Mouse (Mus musculus): ENCODE data around the gene Ly6g5c.
"Not testable (repeated sequence)": the region's sequence is repeated elsewhere in the genome, so short reads cannot be mapped to it uniquely, and the experiment has no call there.

The Ly6g5c gene

DNA sequence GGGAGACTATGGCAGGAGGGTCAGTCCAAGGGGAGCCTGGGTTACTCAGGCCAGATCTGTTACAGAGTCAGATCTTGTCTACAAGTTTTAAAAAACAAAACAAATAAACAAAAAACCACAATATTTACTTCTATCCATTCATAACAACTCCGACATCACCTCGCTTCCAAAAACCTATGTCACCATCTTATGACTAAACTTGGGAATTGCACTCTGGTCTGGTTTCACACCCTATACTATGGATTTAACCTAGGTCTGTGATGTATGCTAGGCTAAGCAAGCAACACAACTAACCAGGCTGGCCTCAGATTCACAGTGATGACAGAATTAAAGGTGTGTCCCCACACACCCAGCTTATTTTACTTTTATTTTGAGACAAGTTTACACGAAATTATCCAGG is 1.6 kb upstream of the Ly6g5c start:
- no peak for DNase-seq (ENCODE audit: low spot score in 2 of 2)

DNA sequence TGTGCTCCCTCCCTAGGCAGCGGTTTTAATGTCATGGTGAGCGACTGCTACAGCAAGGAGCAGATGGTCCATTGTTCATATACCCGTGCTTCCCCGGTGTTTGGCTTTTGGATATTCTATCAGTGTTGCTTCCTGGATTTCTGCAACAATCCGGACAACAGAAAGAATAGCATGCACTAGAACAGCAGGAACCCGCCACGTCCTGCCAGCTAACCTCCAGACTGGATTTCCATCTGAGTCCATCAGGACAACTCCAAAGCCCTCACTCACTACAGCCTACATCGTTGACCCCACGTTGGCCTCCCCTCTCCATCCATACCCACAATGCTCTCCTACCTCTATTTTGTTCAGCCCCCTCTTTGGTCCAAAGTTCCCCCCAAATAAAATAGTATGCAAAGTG is 3.7 kb downstream of the Ly6g5c start:
- DNase-seq (ENCODE audit: low spot score in 2 of 2), result no peak

DNA sequence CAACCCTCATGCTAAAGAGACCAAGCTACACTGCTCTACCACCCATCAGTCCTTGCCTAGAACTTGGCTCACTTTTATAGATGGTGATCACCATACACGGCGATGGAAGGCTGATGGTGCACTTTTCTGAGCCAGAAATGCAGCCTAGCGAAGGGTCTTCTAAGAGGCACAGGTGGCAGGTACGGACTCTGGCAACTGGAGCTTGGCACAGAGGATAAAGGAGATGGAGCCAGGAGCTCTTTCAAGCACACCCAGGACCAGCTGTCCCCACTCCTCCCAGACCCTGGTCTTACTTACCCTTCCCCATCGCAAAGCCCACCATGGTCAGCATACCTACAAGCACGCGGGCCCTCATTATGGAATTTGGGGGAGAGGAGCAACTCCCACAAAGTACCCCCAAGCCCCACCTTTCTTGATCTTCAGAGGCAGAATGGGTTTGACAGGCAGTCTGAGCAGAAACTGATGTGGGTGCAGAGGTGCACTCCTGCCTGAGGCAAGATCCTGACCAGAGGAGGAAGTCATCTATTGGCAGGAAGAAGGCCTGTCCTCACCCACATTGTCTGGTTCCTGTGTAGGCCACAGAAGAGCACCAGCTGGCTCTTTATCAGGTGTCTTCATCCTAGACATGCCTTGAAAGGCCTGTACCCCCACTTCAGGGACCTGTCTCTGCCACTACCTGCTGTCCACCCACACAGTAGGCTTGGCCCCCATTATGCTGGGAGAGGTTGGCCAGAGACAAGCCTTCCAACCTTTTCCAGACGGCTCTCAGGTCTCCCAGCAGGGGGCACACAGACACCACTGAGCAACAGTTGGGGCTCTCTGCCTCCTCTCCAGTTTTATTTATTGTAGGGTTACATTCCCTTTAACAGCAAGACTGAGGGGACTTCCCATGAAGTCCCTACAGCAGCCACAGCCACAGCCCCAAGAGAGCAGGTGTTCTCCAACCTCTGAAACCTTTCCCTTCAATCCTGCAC is 7.3 kb downstream of the Ly6g5c start, which contains the start of gene Ly6g5b:
Gene Ly6g5b, minus strand, starts transcription at position 383 of the 974 bp plus-strand sequence.
- no peak for DNase-seq (ENCODE audit: low spot score in 2 of 2)

DNA sequence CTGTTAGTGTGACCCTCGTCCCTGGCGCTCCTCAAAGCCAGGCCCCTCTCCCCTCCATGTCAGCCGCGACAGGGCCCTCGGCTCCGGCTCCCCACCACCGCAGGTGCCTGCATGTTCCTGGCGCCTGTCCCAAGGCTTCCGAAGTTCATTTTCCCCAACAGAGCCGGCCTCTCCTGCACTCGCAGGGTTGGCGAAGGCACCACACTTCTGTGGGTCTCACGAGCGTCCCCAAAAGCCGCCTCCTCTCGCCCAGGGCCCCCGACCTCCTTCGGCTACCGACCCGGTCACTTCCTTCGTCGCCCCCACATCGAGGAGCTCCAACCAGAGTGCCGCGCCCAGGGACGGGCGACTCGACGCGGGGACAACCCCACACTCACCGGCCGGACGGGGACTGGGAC is 12.7 kb downstream of the Ly6g5c start:
- peak in 1 of 2 experiments; percentile 37 for DNase-seq (ENCODE audit: low spot score in 2 of 2)

DNA sequence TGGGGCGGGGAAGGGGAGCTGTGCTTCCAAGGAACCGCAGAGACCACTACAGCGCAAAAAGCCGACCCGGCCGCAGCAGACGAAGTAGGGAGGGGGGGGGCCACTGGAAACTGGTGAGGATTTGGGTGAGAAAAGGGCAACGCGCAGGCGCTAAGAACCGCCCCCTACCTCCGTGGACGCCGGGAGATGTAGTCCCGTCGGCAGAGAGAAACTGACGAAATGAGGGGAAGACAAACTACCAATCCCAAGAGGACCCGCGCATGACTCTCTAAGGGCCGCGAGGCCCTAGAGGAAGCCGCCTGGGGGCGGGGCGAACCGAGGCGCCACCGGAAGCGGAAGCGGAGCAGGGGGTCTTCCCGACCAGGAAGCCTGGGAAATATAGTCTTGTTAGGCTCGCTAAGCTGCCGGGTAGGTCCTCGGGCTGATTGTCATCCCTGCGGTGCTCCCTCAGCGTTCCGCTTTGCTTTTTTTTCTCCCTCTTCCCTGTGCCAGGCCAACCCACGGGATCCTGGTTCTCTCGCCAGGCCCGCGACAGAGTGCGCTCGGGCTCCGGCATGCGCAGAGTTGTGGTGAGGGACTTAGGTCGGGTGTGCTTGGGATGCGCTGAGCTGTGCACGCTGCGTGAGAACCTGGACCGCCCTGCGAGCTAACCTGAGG is 13.2 kb downstream of the Ly6g5c start, which contains the start of gene Gpank1:
Gene Gpank1, plus strand, starts transcription at position 313 of the 657 bp plus-strand sequence.
- peak; percentile 98 for DNase-seq (ENCODE audit: low spot score in 2 of 2)

DNA sequence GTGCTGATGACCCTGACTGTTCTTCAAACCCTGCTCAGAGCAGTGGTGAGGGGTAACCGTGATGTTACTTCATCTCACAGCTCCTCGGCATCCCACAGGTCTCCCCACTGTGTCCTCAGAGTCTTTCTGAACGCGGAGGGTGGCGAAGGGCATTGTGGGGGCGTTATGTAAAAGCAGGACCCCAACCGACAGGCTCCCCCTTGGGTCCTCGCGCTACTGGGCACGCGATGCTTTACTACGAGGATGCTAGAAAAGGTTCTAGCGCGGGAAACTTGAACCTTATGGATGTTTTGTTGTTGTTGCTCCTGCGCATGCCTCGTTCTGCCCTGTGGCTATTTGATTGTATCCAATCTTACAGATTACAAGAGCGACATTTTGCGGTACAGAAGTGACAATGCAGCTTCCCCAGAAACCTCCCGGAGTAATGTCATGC is 13.8 kb downstream of the Ly6g5c start, which contains the start of gene Csnk2b:
Gene Csnk2b, minus strand, starts transcription at position 183 of the 433 bp plus-strand sequence.
- DNase-seq (ENCODE audit: low spot score in 2 of 2), result peak; percentile 61 to 83

DNA sequence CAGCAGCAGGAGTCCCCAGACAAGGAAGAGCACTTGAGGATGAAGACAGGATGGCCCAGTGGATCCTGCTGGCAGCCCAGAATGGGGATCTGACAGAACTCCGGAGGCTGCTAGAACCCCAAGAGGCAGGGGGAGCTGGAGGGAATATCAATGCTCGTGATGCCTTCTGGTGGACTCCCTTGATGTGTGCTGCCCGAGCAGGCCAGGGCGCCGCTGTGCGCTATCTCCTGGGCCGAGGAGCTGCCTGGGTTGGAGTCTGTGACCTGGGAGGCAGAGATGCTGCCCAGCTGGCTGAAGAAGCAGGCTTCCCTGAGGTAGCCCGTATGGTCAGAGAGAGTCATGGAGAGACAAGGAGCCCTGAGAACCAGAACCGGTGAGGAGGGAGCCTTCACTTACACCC is 15.2 kb downstream of the Ly6g5c start:
- DNase-seq (ENCODE audit: low spot score in 2 of 2), result not testable (repeated sequence)

DNA sequence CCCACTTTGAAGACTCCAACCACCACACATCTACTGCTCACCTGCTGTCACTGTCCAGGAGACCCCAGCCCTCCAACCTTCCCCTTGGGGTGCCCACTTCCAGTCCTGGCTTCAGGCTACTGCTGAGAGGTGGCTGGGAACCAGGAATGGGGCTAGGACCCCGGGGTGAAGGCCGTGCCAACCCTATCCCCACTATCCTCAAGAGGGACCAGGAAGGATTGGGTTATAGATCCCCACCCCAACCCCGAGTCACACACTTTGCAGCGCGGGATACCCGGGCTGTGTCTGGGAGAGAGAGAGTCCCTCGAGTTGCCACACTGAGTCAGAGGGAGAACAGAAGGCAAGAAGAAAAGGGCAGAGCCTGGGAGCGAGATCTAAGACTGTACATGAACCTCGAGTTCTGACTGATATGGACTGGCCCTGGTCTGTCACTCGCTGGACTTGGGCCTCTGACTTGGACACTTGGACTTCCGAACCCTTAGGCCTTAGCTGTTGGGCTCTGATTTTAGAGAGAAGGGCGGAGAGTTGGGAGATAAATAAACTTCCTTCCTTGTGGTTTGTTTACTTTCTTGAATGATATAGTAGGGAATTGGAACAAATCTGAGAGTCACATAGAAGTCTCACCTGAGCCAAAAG is 16.3 kb downstream of the Ly6g5c start:
- not testable (repeated sequence) for DNase-seq (ENCODE audit: low spot score in 2 of 2)

DNA sequence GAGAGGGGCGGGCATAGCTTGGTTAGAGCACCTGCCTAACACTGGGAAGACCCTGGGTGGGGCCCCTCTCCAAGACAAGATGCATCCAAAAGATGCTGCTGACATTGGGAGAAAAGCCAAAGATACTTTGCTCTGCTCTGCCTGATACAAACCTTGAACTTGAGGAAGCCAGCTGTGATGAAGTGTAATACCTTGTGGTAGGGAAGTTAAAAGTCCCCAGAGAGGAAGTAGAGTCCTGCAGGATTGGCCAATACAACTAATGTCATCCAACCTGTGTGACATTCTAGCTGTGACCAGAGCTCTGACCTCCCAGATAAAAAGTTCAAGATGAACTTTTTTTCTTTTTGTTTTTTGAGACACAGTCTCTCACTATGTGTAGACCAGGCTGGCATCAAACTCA is 17.0 kb downstream of the Ly6g5c start:
- DNase-seq (ENCODE audit: low spot score in 2 of 2), result no peak

DNA sequence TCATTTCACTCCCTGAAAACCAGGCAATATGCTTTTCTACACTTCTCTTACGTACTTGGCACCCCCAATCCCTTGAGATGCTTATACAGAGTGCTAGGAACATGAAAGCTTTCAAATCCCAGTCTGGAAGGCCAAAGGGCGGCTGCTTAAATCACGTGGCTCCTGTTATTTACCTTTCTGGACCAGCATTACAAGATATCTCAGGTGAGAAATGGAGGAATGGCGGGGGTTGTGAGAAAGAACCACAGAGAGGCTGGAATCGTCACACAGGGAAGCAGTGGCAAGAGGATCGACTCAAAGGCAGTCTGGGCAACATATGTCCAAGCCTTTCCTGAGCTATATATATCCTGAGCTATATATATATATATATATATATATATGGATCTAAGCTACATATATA is 17.5 kb downstream of the Ly6g5c start:
- no peak for DNase-seq (ENCODE audit: low spot score in 2 of 2)

DNA sequence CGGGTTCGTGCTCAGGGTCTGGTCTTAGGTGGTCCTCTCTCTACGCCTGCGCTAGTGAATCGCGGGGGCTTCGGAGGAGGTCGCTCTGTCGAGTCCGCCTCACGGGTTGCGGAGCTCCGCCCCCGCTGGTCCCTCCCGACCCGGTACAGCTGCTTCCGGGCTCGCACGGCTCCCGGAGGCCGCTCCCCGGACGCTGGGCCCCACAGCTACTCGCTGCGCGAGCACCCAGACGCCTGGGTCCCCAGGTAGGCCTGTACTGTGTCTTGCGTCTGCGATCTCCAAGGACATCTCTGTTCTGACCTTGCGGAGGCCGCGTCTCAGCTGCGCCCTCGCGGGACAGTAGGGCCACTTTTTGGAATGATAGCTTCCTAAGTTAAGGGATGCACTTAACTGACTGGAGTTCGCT is 18.1 kb downstream of the Ly6g5c start, which contains the start of gene D17H6S53E:
Gene D17H6S53E, plus strand, starts transcription at position 168 of the 406 bp plus-strand sequence.
- peak in 1 of 2 experiments; percentile 59 for DNase-seq (ENCODE audit: low spot score in 2 of 2)

DNA sequence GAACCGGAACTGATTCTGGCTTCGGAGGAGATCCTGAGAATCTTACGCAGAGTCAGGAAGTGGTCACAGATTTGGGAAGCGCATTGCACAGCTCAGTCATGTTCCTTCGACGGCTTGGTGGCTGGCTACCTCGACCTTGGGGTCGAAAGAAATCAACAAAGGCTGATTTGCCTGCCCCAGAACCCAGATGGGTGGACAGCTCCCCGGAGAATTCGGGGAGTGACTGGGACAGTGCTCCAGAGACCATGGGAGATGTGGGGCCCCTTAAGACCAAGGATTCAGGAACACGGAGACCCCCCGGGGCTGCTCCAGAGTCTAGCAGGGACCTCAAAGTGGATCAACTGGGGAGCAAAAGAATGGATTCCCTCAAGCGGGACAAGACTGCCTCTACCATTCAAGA is 18.9 kb downstream of the Ly6g5c start:
- DNase-seq (ENCODE audit: low spot score in 2 of 2), result no peak

DNA sequence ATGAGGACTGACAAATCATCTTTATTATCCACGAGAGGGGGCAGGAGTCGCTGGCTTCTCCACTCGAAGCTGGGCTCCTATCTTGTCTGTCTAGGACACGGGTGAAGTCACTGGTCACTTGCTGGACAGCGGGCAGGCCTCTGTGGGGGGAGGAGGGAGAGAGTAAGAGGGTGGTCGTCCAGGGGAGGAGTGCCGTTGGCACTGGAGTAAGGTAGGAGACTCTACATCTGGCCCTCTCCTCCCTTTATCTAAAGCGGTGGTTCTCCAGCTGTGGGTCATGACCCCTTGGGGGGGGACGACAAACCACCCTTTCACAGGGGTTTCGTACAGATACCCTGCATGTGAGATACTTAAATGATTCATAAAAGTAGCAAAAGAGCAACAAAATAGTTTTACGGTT is 20.9 kb downstream of the Ly6g5c start:
- no peak for DNase-seq (ENCODE audit: low spot score in 2 of 2)

DNA sequence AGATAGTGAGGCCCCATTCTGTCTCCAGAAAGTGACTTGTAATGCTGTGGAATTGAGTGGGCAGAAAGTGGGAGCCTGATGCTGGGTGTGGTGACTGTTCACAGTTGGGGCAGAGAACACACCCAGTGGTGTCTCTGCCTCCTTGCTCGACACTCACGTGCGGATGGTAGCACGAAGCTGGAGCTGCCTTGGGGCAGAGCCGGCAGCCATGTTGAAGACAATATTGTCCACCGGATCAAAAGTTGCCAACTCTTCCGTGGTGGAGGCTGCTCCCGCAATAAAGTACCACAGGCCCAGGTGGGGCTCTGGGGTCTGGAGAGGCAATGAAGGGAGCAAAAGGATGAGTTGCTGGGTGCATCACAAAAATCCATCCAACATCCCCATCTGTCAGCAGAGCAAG is 23.0 kb downstream of the Ly6g5c start:
- no peak for DNase-seq (ENCODE audit: low spot score in 2 of 2)

DNA sequence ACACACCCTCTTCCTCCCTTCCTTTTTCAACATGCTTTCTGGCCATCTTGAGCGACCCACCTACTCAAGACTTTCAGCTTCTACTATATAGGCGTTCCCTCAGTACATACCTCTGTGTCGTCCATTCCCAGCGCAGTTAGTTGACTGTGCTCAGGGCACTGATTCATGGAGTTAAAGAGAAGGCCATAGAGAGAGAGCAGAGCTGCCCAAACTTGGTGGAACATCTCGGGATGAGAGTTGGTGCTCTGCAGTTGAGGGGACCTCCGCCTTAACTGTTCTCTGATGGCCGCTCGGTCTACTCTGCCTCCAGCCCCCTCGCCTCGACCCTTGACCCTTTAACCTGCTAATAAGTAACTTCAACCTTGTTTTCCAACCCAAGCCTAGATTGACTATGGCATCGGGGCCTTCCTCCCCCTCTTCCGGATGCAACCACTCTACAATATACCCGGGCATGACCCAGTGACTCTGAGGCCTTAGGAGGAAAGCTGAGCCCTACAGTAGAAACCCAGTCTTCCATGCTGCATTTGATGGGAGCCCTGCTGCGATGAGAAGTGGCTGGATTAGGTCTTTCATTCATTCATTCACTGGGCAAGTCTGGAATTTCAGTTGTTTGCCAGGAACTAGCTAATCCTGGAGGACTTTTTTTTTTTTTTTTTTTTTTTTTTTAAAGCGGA is 23.6 kb downstream of the Ly6g5c start, which contains the start of gene Apom:
Gene Apom, minus strand, starts transcription at position 551 of the 674 bp plus-strand sequence.
- no peak for DNase-seq (ENCODE audit: low spot score in 2 of 2)

DNA sequence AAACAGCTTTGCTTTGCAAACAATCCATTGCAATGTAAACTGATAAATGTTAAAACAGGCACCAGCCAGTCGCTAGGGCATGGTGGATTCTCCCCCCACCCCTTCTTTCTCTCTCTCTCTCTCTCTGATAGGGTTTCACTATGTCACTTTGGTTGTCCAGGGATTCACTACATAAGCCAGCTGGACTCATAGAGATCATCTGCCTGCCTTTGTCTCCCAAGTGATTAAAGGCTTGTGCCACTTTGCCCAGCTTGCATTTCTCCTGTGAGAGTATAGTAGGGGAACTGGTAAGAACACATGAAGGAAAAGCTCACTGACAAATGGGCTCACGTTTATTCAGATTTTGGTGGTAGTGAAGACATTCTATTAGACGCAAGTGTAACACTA is 24.1 kb downstream of the Ly6g5c start:
- DNase-seq (ENCODE audit: low spot score in 2 of 2), result no peak

DNA sequence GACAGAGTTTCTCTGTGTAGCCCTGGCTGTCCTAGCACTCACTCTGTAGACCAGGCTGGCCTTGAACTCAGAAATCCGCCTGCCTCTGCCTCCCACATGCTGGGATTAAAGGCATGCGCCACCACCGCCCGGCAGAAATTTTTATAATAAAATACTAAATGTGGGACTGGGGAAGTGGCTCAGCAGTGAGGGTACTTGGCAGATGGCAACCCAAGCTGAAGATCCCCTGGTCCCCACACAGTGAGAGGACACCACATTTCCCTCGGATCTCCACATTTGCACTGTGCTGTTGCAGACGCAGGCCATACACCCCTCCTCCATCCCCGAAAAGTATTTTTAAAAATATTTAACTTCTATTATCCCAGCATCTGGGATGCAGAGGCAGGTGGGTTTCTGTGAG is 25.4 kb downstream of the Ly6g5c start:
- DNase-seq (ENCODE audit: low spot score in 2 of 2), result no peak

DNA sequence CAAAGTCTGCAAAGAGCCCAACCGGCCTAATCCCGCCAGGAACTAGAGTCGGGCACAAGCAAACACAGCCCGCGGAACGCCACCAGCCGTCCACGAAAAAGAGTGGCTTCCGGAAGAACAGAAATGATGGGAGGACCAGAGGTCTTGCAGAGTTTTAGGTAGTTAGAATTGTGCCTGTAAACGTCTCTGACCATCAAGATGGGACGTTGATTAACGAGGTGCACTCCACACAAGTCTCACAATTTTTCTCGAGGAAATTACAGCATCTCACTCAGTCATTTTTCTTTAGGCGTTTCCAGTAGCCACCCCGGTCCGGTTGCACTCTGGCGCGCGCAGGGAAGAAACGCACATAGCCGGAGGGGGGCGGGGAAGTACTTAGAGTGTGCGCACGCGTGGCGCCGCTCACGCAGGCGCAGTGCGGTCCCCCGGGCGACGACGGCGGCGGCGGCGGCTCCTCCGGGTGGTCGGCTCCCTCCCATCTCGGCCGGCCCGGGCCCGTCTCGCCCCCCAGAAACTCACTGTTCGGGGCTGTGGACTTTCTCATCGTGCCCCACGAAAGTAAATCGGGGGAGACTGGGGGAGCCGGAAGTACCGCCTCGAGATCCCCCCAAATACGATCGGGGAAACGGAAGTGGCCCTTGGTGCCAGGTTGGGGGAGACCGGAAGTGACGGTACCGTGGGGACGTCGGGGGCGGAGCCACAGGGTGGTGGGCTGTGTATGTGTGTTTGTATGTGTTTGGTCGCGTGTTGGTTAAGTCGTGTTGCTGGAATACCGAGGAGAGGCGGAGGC is 26.9 kb downstream of the Ly6g5c start, which contains the start of gene Bag6:
Gene Bag6, plus strand, starts transcription at position 378 of the 790 bp plus-strand sequence.
- DNase-seq (ENCODE audit: low spot score in 2 of 2), result peak; percentile 83 to 94

DNA sequence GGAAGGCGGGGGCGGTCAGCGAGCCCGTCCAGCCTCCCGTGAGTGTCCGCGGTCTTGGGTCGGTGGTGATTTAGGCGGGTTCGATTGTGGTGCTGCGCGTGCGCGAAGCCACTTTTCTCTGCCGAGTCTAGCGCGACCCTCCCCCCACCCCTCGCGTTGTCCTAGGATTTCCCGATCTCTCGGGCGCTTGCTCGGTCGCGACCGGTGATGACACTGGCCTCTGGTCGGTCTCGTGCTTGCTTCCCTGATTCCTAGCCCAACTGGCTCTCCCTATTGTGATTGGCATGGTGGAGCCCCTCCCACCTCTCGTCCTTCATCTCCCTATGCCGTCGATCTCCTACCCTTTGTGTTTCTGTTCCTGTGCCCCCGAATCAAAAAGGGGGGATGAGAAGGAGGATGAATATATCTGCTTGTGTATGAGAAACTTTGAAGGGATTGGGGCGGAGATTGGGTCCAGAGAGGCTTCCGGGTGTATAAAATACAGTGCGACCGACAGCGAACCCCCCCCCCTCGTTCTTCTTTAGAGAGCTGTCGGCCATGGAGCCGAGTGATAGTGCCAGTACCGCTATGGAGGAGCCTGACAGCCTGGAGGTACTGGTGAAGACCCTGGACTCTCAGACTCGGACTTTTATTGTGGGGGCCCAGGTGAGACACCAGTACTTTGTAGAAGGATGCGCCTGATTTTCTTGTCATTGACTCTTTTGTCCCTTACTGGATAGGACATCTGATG is 27.7 kb downstream of the Ly6g5c start:
- no peak for DNase-seq (ENCODE audit: low spot score in 2 of 2)

DNA sequence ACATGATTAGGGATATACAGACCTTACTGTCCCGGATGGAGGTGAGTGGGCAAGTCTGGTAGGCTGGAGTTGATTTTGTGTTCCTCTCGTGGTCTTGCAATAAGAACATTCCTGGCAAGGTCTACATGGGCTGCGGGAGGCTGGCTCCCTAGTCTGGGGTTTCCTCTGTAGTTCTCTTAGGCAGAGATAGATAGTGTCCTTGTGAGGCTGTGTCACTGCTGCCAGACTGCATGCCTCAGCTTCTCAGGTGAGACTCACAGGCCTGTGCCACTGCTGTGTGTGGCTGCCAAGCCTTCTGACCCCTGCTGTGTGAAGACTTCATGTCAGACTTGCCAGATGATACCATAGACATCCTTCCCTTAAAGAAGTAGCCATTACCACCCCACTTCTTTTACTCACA is 31.2 kb downstream of the Ly6g5c start:
- DNase-seq (ENCODE audit: low spot score in 2 of 2), result no peak
